Mouse (Mus musculus): ENCODE measurements around the gene Farp1.
A peak's percentile ranks its signal among the peaks of the same experiment; 100 is the strongest.

Gene Farp1

GRCm38 (mm10) chr14:121058481-121058880 lies 23.5 kb downstream of the Farp1 start:
- no peak for DNase-seq

GRCm38 (mm10) chr14:121059266-121059665 lies 24.3 kb downstream of the Farp1 start:
- DNase-seq: peak; percentile 40 to 49

DNA sequence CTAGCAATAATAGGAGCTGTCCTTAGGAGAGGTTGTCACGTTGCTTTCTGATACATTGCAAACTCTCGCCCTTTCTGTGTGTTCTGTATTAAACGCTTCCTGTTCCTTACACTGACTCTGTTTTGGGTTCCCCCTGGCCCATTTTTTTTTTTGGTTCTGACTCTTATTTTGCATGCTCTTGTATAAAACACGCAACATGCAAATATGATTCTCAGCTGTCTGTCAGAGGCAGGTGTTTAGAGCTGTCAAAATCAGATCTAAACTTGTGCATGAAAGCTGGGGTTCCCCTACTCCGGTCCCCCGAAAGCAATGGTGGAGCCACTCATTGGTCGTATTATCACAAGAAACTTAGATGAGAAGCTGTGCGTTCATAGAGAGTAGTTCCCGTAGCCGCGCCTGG lies 25.5 kb downstream of the Farp1 start:
- DNase-seq: no peak

DNA sequence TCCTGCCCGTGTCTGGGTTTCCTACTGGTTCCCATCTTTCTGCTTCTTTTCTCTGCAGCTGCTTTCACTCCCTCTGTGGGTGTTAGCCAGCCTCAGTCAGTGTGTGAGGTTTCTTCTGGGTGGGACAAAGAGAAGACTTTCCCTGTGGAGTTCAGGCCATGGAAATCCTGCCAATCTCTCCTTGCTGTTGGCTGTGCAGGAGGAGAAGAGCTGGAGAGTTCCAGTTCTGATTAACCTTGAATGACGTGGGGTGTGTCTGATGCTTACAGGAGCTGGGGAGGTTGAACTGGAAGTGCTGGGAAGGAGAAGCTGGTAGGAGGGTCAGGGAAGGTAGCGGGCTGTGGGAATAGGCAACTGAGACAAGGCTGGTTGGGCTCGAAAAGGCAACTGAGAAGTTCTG lies 26.7 kb downstream of the Farp1 start:
- no peak for DNase-seq

GRCm38 (mm10) chr14:121062238-121063082 lies 27.5 kb downstream of the Farp1 start:
- DNase-seq: peak; percentile 57 to 72

GRCm38 (mm10) chr14:121064726-121065125 lies 29.7 kb downstream of the Farp1 start:
- peak in 1 of 2 experiments; percentile 48 for DNase-seq

DNA sequence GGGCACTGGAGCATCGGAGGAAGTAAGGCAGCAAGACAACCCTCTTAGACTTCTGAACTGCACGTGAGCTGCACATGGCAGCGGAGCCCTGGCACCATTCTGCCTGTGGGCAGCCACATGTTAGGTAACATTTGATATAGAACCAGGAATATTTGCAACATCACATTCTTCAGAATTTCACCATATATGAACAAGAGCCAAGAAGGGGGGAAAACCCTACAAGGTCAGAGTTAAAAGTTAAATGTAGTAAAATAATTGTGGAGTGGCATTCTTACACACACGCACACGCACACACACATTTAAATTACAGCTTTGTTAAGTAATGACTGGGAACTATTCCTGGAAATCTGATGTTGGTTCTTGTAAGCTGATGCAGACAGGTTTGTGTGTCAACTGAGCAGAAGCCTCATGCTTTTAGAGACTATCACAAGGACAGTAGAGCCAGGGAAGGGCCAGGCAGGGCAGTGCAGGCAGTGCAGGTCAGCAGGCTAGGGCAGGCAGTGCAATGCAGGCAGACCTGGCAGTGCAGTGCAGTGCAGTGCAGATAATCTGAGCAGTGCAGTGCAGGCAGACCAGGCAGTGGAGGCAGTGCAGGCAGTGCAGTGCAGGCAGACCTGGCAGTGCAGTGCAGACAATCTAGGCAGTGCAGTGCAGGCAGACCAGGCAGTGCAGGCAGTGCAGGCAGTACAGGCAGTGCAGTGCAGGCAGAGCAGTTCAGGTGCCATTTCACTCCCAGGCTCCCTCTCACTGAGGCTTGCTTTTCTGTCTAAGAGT lies 38.3 kb downstream of the Farp1 start:
- no peak for DNase-seq

DNA sequence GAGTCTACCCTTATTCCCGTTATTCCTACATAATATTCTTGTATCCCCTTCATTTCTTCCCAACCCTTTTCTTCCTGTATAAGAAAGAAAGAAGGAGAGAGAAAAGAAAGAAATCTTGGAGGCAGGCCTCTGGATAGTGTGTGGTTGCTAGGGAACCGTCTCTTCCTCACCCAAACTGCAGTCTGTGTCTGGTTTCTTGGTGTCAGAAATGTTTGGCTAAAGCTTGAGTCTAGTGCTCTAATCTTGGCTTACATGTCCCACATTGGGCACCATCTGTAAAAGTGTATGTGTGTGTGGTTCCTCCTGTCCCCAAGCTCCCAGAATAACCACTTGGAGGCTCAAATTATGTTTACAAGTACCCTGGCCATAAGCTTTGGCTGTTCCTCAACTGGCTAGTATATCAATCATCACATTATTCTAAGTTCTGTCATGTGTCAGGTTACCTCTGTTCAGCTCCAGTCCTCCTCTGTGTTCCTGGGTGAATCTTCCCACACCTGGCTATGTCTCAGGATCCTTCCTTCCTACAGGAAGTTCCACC lies 39.3 kb downstream of the Farp1 start:
- DNase-seq: no peak

DNA sequence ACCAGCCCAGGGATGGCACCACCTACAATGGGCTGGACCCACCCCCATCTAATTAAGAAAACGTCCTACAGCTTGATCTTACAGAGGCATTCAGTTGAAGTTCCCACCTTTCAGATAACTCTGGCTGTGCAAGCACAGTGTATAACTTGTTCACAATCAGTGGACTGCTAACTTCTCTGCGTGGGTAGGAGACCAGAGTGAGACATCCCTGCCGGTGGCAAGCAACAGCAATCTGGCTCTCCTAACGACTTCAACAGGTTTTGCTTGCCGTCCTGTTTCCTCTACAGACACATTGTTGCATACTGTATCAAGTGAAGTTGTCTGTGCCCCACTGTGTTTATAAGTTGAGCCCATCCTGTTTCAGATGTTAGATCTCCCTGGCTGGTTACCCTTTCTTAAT lies 45.7 kb downstream of the Farp1 start:
- DNase-seq: no peak

DNA sequence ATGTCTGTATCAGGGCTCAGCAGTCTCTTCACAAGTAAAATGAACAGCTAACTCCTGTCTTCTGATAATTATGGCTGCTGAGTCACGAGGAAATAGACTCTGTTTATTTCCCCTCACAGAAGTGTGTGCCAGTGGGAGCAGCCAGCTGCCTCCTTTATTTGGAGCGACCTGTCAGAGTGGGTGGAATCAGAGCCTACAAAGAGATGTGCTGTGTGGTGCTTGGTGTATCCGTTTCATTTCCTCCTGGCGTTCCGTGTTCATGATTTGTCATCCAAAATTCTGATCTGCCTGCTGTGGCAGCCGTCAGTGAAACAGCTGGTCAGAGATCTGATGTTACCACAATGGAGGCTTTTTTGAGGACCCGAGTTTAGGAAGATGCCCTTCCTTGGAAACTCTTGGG lies 47.3 kb downstream of the Farp1 start:
- DNase-seq: no peak

DNA sequence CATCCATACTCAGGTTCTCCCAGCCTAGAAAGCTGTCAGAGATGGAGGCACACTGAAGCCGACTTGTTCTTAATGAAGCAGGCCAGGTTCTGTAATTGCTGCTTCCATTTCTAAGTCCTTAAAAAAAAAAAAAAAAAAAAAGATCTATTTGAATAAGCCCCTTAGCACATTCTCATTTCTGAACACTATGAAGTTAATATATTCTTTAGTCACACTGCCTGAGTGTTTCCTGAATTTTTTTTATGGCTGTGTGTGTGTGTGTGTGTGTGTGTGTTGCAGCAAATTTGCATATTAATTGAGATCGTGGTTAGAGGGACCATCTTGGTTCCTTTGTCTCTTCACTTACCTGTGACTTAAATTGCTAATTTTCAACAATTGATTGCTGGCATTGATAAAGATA lies 47.8 kb downstream of the Farp1 start:
- no peak for DNase-seq

DNA sequence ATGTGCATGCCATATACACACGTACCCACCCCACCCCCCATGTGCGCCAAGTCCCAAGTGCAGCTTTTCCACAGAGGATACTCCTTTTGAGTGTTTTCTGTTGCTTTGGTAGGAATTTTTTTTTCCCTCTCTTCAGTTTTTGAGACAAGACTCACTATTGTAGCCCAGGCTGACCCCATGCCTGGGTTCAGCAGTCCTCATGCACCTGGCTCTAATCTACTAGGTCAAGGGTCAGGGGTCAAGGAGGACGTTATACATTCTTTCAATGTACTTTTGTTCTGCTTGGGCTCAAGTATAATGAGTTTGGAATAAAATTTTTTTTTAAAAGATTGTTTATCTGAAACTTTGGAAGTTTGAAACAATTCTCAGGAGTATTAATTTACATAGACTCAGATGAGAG lies 48.4 kb downstream of the Farp1 start:
- DNase-seq: no peak

GRCm38 (mm10) chr14:121092517-121092916 lies 57.5 kb downstream of the Farp1 start:
- DNase-seq: no peak

- DNase-seq: no peak
Observed at GRCm38 (mm10) chr14:121093860-121094259, 58.9 kb downstream of the Farp1 start.

DNA sequence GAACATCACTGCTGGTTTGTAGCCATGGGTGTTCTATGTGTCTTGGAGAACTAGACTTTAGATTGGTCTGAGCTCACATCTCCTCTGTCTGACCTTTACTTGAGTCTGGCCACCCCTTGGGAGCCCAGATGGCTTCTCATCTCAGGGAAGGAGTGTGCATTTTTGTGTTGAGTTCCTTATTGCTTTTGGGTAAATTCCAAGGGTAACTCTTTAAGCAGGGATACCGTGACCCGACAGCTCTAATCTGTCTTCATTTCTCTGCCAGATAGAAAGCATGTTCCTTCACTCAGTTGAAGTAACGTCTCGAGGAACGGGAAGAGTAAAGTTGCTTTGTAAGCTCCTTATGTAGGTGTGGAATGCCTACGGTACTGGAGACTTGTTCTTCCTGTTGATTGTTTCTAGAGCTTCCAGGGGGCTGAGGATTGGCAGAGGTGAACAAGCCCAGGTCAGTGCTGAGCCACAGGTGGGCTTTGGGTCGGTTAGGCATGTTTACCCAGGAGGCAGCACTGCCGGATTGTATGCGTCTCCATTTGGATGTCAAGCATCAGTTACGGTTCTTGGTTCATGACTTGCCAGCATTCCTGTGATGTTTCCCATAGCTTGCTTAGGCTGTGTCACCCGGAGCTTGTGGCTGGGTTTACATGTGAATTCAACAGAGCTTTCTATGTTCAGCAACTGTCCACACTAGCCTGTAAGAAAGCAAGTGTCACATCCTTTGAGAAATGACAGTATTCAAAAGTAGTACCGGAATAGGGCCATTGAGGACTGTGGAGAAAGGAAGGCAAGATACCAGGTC lies 62.8 kb downstream of the Farp1 start:
- DNase-seq: peak in 1 of 2 experiments; percentile 19

DNA sequence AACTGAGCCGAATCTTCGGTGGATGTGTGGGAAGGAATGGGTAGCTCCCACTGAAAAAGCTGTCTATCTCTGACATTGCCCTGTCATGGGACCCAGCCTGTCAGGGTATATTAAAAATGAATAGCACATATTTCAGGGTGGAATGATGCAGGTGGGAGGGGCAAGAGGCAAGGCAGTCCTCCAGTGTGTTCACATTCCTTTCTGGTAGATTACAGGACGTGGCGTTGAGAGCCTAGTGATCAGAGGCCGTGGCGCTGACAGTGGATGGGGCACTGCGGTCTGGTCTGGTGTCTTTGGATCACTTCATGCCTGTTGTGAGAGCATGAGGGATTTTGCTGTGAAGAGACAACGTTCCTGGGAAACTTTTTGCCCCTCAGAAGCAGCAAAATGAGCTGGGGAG lies 64.1 kb downstream of the Farp1 start:
- no peak for DNase-seq

GRCm38 (mm10) chr14:121099876-121100275 lies 64.9 kb downstream of the Farp1 start:
- no peak for DNase-seq

DNA sequence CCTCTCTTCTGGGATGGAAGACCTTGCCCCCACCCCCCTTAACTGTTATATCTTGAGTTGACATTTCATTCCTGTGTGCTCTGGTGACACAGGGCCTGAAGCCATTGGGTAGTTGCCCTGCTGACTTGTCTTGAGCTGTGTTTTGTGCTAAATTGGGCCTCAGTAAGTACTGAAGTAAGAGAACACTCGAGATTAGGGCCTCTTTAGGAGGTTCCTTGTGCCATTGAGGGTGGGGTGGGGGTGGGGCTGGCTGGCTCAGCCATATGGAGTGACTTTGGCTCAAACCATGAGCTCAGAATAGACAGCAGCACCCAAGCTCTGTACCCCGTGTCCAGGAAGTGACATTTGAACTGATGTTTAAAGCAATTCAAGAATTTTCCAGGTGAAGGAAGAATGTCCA lies 65.8 kb downstream of the Farp1 start:
- no peak for DNase-seq

- no peak for DNase-seq
Observed at GRCm38 (mm10) chr14:121101531-121101930, 66.5 kb downstream of the Farp1 start.

GRCm38 (mm10) chr14:121102599-121102998 lies 67.6 kb downstream of the Farp1 start:
- DNase-seq: no peak

DNA sequence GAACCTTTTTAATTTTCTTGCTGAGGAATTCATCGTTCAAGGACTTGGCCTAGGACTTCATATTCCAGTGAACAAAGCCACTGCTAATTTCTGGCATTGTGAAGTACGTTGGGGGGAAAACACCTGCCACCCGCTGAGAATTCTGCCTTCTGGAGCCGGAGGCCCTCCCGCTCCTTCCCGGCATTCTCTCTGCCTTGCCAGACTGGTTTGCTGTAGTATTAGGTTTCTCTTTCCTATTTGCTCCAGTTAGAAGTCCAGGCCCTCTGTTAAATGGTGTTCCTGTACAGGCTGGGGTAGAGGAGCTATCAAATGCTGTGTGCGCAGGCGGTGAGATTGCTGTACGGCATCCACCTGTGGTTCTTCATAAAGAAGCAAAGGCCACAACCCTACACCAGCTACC lies 68.5 kb downstream of the Farp1 start:
- DNase-seq: peak; percentile 49 to 54

DNA sequence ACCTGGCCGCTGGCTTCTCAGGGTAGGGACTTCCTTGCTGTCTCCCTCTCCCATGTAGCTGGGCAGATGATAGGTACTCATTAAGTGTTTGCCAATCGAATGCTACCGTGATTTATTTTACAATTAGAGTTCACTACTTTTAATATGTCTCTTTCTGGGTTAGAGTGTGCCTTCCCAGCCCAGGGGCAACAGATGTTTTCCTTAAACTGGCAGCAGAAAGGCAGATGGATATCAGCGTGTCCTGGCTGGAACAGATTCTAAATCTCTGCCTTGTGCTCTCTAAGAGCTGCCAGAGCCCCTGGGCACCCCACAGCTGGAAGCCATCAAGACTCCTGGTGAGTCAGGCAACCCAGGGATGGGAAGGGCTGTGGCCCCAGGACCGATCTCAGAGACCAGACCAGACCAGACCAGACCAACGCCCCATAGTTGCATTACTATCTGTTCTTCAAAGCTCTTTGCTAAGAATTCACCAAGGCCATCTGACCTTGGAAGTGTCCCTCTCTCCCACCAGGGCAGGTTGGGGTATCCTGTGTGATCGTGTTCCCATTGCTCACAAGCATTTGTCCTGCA lies 69.8 kb downstream of the Farp1 start:
- DNase-seq: no peak

DNA sequence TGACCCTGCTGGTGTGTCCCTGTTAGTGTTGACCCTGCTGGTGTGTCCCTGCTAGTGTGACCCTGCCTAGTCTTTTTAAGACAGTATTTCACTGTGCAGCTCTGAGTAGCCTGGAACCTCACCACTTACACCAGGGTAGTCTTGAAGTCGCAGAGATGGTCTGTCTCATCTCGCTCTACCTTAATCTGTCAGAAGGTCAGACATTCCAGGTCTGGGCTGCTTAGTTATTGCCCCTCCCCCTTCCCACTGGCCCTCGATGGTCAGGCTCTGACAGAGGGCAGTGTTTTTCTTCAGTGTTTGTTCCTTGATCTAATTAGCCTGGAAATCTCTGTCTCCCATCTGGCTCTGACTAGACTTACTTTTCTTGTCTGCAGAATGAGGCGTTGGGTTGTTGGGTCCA lies 71.9 kb downstream of the Farp1 start:
- DNase-seq: no peak

Data from cerebellum, adult 18-20 months (tissue).